Mouse (Mus musculus) megakaryocyte progenitor cell, adult 5-6 weeks (primary cell): ENCODE results near the gene Dzip1l. TPM values are rescaled to one million over a fixed set of nuclear protein-coding genes. Genes with fewer than 3 reads are reported as not detected.

Experiments
- ATAC-seq: replicated peaks from 2 replicates; pipeline ENCODE4 v1.8.0; 2016; ENCODE audit warnings: mild to moderate bottlenecking, moderate TSS enrichment, inconsistent platforms; ENCODE audit not compliant: poor library complexity
- total RNA-seq, 2 experiments: library from RNA; stranded (forward) in 1 of 2; stranded (reverse) in 1 of 2; fragments of 157-497, 149-512 nt in 1 of 2; fragments of 200-1000 nt in 1 of 2; gene quantifications; 2 replicates each; pipeline versions ENCODE4 v1.2.3 to v1.2.4; 2015 to 2017

The Dzip1l gene
- total RNA-seq, 2 experiments from 2014 or later: not detected

DNA sequence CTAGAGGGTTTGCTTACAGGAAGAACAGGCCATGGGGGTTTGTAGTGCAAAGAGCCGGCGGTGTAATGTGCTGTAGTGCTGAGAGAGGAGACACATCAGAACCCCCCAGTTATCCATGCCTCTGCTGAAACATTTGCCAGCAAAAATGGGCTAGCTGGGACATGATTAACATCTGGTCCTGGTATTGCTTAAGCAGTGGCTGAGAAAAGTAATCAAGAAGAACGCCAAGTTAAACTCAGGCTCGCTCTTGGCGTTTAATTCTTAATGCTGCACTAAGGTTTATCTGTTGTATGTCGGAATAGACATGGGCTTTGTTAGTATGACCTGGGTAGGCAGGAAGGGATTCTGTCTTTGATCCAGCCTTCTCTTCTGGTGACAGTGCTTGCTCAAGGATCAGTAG is 16.8 kb downstream of the Dzip1l start:
- ATAC-seq: no peak

DNA sequence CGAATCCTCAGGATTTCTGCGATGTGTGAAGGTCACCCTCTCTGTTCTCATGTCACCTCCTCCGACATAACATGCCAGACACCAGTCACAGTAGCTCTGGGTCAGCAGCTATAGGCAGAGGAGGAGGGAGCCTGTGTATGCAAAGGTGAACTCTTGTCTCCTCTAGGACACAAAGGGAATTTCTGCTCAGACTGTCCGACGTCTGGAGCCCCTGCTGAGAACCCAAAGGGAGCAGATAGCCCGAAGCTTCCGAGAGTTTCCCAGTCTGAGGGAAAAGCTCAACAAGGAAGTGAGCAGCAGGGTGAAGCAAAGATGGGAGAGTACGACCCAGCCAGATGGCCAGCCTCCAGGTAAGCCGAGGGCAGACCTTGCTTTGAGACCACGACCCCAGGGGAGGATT is 31.5 kb downstream of the Dzip1l start:
- no peak for ATAC-seq

DNA sequence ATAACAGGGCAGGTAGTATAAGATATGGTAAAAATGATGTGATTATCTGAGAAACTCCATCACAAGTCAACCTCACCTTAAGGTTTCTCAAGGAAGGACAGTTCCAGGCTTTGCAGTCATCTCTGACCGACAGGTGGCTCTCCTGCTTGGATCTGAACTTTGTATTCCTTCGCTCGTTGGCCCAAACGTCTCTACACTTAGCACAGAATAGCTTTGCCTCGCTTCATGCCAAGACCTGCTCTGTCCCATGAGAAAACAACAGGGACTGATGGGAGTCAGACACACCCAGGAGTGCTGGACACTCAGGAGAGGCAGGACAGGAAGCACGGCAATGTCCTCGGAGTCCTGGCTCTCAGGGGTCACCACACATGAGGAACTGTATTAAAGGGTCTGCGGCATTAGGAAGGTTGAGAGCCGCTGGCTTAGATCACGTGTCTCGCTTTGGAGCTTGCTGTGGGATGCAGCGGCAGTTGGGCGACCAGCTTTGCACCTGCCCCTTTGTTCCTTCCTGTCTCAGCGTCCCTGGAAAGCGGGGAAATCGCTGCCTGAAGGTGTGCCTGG is 32.4 kb downstream of the Dzip1l start:
- no peak for ATAC-seq

DNA sequence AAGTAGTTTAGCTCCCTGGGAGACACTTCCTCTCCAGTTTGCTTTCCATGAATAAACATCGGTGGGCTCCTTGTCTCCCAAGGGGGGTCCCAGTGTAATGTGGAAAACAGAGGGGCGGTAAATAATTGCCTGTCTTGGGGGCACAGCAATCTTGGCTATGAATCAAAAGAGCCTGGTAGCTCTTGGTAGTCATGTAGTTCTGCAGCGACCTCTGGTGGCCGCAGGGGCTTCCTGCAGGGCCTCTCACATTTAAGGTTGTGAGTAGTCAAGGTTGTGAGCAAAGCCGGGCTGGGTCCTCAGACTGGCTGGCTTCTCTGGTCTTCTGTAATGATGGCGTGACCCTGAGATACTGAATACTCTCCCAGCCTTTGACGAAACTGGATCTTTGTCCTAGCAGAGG is 33.1 kb downstream of the Dzip1l start:
- peak; percentile 92 for ATAC-seq

DNA sequence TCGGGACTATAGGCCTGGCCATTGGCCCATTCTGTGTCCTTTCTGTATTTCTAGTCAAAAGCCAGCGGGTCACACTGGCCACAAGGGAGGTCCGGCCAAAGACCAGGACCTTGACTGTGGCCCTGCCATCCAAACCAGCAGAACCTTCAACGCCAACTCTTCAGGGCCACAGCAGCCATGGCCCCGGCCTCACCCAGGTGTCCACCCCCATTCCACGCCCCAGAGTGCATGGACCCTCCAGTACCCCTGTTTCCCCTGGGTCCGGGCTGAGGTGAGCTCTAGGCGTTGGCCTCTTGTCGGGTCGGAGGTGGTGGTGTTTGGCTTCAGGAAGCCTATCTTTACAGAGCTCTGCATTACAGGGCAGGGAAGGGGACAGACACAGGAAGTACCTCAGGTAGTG is 33.6 kb downstream of the Dzip1l start:
- no peak for ATAC-seq

DNA sequence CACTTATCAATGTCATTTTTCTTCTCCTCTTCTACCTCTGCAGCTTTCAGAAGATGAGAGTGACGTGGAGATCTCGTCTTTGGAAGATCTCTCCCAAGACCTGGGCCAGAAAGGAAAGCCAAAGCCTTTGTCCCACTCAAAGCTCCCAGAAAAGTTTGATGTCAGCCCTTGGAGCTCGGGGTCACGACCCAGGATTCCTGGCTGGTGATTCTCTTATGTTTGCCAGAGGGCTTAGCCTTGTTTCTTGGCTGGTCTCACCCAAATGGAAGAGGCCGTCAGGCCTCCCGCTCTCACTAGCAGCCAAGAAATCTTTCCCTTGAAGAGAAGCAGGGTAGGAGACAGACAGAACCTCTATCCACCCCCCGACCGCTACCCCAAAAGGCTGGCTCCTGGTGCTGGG is 38.3 kb downstream of the Dzip1l start:
- no peak for ATAC-seq

DNA sequence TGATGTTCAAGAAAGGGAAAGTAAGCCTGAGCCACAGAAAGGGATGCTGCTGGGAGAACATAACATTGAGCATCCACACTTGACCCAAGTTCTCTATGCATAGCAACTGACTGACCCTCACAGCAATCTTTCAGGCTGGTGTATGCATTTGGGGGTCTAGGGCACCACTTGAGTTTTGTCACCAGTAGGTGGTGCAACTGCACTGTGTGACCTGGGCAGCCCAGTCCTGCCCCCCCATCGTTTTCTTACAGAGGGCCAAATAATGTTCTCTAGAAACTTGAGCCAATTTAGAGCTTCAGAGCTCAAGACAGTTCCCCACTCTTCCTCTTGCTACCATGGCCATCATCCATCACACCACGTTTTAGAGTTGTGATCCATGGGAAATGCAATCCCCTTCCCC is 42.3 kb downstream of the Dzip1l start:
- no peak for ATAC-seq

DNA sequence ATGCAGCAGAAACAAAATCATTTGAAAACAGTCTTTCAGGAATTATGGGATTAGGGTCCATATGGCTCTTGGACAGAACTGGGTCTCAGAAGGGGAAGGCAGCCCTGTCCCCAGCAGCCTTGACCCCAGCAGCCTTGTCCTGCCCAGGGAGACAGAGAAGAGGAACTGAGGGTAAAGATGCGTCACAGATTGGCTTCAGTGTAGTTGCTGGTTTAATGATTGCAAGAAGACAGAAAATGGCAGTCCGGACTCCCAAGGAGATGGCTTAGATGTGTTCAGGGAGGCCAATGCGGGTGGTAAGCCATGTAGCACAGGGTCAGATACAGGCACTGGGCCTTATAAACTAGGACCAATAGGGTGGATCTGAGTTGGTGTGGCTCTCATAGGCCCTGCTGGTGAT is 46.4 kb downstream of the Dzip1l start:
- ATAC-seq: no peak

DNA sequence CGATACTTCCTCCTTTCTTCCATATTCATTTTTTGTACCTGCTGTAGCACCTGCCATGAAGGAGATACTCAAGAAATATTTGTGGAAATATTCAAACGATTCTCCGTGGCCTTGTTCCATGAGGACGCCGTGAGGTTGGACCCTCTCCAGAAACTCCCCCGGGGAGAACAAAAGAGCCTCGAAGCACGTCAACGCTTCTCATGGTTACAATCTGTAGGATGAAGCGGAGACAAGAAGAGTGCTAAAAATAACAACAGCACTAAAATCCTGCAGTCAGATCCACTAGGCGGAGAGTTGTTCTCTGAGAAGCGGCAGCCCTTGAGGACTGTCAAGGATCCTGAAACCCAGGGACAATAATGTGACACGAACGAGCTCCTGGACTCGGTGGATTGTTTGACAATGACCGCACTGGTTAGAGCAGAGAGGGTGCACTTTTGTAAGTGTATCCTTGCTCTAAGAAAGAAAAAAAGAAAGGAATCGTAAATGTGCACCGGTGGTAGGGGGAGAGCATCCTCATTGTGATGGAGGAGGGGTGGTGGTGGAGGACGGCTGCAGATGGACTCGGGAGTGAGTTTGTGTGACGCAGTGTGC is 52.8 kb downstream of the Dzip1l start:
- no peak for ATAC-seq

DNA sequence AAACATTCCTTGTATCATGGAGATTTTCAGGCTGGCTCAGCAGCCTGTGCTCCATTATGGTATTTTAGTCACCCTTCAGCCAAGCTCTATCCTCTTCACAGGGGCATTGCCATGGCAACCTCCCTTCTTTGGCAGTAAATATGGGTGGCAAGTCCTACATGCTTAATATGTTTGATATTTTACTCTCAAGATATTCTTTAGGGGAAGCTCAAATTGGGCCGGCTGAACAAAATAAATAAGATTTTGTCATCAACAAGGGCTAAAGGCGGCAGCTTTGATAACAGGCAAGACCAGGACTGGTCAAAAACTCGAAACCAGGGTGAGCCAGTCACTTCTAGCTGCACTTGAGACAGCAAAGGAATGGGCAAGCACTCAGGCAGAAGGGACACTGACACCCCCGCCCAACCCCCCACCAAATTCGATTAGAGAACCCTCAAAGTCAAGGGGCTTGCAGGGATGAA is 55.8 kb downstream of the Dzip1l start:
- no peak for ATAC-seq

DNA sequence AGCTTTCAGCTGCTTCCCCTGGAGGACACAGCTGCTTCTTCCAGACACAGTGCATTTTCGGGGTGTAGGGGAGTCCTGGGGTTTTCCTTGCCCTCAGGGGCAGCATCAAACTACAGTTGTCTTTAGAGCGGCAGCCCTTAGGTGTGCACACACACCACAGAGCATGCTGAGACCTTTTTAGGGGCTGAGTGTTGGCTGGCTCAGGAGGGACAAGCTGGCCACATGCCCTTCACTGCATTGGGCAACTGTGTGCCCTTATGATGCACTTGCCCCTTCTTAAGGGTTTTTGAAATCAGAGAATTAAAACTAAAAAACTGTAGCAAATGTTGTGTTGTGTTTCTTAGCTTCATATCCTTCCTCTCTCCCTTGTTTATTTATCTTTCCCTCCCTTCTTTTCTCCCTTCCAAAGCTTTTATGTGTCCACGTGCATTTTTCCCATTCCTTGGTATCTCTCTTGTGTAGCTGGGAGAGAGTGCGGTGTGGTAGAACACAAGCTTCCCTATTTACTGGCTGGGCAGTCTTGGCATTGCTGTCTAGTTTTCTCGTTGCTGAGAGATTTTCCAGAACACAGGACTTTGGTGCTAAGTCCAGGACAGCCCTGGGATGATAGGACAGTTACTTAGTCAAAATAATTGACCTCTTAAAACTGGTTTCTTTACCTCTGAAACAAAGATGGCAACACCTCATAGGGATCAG is 56.4 kb downstream of the Dzip1l start:
- ATAC-seq: no peak

DNA sequence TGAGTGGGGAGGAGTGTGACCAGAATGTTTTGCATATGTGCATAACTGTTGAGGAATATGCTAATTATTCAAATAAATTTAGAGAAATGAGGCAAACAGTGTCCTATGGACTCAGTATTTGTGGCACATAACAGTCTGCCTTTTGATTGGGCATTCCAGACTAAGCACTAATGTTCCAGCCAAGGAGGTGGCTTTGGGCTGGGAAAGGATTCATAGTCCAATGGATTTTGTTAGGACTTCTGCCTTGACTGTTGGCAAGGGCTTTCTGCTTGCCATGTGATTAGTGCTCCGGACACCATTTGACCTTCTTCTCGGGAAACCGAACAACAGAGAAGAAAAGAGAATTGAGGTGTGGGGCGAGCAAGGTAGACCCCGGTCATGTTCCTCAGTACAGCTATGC is 60.5 kb downstream of the Dzip1l start:
- ATAC-seq: no peak

DNA sequence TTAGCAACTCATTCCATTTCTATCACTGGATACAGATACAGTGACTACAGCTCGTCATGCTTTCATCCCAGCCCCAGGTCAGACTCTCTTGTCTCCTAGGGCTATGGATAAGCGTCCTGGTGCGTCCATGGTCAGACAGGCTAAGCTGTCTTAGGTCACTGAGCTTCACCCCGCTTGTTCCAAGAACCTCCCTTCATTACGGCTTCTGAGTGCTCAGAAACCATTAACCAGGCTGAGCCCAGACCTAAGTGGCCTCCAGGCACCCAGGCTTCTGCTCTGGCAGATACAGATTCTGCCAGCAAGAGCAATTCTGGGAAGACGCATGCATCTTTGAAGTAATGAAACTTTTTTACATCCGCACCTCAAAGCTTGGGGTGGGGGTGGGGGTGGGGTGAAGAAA is 61.1 kb downstream of the Dzip1l start:
- ATAC-seq: no peak

DNA sequence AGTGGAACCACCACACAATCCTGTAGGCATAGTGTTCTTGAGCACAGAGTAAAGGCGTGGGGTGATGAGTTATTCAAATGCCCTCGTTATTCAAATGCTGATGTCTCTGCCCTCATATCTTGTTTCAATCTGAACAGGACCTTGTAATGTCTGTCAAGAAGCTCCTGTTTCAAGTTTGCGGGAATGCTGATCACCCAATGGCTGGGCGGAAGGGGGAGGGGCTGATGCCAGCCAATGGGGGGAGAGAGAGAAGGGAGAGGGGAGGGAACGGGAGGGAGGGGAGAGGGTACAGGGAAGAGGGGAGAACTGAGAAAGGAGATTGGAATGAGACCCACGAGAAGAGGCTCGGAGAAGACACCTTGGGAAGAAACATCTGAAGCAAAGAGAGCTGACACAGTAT is 65.7 kb downstream of the Dzip1l start:
- no peak for ATAC-seq

DNA sequence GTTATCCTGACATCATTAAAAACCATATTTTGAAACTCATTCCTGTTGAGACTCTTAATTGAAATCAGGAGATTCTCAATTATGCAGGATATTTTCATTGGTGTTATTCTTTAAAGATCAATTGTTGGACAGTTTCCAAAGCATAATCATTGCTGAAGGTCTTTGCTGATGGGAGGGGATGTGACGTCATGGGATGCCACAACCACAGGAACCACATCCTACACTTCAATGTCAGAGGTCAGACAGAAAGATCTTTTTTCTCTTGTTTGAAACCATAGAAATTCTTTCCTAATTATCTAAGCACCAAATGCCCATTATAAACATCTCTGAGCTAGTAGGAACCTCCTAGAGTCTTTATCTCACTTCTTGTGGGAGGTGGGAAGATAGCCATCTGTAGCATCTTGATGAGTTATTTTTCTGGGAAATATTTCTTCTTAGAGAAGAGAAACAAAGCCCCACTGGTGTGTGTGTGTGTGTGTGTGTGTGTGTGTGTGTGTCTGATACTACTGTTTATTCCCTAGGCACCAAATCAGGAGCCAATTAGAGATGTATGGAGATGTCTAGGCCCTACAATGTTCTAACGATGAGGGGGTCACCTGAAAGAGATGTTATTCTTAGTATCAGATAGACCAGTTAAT is 70.6 kb downstream of the Dzip1l start:
- no peak for ATAC-seq

DNA sequence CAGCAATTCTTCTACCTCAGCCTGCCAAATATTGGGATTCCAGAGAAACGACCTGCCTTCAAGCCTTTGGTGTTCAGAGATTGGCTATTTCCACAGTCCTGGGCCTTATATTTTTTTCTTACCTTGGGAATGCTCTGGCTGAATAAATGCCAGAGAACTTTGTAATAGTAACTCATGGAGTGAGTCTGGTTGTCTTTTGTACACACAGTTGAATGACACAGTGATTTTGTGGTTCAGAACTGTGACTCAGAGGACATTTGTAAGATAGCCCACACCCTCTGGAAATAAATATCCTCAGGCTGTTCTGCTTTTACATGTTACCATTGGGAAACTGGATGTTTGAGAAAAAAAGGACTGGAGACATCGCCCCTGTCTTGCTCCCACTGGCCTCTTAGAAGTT is 71.9 kb downstream of the Dzip1l start:
- ATAC-seq: no peak

DNA sequence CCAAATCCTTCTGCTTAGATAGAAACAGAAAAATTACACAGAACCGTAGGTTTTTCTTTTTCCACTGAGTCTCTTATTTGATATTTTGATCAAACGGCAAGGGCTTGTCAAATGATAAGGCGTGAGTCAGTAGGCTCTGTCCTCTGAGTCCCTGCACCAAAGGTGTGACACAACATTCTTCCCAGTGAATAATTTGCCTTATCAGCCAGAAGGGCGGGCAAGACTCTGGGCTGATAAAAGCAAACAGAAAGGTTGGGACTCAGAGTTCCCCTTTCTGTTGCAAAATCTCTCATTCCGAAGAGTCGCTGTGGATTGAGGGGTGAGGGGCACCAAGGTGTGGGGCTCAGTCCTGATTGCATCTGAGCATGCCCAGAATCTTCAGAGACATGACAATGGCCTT is 72.9 kb downstream of the Dzip1l start:
- no peak for ATAC-seq

DNA sequence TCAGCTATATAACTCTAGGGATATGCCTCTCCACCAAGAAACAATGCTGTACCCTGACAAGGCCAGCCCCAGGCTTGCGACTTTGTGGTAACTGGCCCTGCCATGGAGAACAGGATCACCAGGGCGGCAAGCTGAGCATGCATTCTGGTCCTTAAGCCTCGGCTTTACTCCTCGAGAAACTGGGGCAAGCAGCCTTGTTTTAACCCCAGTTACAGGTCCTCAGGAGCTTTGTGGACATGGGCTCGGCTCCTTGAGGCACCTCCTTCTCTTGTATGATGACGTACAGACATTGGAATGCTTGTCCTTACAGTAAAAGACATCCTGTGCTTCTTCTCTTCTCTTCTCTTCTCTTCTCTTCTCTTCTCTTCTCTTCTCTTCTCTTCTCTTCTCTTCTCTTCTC is 74.4 kb downstream of the Dzip1l start:
- ATAC-seq: no peak

DNA sequence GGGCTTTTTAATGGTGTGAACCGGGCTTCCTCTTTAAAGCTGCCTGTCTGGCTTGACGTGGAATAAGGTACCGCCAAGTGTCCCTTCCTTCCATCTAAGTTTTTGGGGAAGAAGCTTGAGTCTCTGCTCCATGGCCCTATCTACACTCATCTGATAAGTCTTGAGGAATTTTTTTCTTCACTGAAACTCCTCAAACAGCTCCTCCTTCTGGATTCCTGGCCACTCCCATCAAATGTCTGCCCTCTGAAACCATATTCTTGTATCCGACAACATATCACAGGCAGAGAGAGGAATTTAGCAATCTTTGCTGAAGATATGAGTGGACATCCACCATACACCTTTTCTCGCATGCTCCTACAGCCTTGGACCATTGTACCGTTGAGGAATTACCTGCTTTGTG is 77.0 kb downstream of the Dzip1l start:
- no peak for ATAC-seq

DNA sequence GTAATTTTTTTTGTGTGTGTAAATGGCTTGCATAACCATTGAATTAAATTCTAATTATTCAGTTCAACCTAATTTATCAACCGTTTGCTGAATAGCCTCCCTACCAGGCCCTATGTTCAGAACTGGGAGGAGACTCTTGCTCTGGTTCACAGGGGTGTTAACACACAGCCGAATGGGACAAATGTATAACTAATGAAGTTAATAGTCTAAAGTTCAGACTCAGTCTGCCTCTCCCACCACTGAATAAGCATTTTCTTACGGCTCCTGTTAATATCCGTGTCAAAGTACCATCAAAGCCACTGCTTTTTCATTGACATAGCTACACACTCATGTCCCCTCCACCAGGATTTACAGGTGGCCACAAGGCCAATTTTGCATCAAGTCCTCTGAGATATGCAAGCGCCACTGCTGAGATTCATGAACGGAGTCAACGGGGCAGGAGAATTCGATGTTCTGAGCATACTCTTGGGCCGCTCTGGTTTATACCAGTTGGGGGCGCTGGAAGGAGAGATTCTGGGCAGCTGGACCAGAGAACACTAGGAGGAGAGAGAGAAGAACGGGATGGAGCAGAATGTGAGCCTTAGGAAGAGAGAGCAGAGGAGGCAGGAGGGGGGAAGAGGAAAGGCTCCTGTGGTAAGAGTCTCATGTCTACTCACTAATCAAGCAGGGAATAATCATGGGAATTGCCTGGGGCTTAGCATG is 78.3 kb downstream of the Dzip1l start:
- no peak for ATAC-seq

DNA sequence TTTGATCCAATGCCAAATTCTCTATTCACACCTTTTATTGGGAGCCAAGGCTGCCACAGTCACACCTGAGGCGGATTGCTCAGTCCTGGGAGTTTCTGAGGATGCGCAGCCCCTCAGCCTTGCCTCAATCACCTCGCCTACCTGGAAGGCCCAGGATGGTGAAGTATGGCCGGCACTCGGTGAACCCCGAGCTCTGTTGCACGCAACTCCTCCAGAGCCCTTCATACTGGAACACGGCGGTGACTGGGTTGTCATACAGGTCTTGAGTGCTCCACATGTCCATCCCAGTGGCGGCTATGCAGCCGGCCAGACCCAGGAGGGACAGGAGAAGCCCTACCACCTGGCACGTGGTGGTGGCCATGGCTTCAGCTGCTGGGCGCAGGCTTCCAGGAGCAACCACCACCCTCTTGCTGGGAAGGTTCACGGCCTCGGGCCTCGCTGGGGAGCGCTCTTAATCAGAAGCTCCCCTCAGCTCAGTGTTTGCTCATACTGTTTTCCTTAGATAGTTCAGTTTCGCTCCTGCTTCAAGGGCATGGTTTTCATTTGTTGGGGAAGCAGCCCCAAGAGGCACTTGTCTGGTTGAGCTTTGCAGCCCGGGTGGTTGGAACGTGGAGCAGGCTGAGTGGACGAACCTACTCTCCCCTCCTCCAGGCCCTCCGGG is 80.4 kb downstream of the Dzip1l start:
- no peak for ATAC-seq
